Mouse (Mus musculus) hindbrain, embryonic 10.5 days (tissue): ENCODE results near the gene Ginm1. TPM values are rescaled to one million over a fixed set of nuclear protein-coding genes. Genes with fewer than 3 reads are reported as not detected.

Experiments used
- DNase-seq: peaks from one replicate; pipeline ENCODE4 v3.0.0-alpha.2; 2017; ENCODE audit warnings: low spot score
- H3K27ac ChIP-seq: fragments of 300-500 bp; sonication (generic); 2 replicates; pipeline ENCODE4 v1.5.1; 2016; ENCODE audit warnings: mild to moderate bottlenecking, moderate library complexity
- H3K27me3 ChIP-seq: fragments of 300-500 bp; sonication (generic); 2 replicates; pipeline ENCODE4 v1.6.1; 2016; ENCODE audit warnings: mild to moderate bottlenecking; ENCODE audit not compliant: poor library complexity, insufficient read depth, severe bottlenecking
- H3K36me3 ChIP-seq: fragments of 300-500 bp; sonication (generic); 2 replicates; pipeline ENCODE4 v1.6.1; 2016; ENCODE audit warnings: mild to moderate bottlenecking, moderate library complexity
- H3K4me1 ChIP-seq: fragments of 300-500 bp; sonication (generic); replicated peaks from 2 replicates; pipeline ENCODE4 v1.6.1; 2016; ENCODE audit warnings: mild to moderate bottlenecking
- H3K4me3 ChIP-seq: fragments of 300-500 bp; sonication (generic); 2 replicates; pipeline ENCODE4 v1.5.1; 2016; ENCODE audit warnings: mild to moderate bottlenecking, moderate library complexity
- H3K9me3 ChIP-seq: fragments of 300-500 bp; sonication (generic); 2 replicates; pipeline ENCODE4 v1.6.1; 2016; ENCODE audit warnings: mild to moderate bottlenecking, moderate library complexity
- WGBS: fragments of 180-500 bp; shearing (Covaris S2); methylation state at CpG from one replicate; pipeline ENCODE4 v1.1.7; 2016; 5-methylcytosine and 5-hydroxymethylcytosine counted together
- polyA plus RNA-seq: library from polyadenylated mRNA; unstranded; fragments of >200 nt; fragmentation: Nextera tagmentation; extraction: Ambion mirVana; gene quantifications from 2 replicates; pipeline ENCODE4 v1.2.1, GENCODE M21; 2016

The Ginm1 gene
- polyA plus RNA-seq, 1 experiment from 2014 or later, result 50.9 TPM

DNA sequence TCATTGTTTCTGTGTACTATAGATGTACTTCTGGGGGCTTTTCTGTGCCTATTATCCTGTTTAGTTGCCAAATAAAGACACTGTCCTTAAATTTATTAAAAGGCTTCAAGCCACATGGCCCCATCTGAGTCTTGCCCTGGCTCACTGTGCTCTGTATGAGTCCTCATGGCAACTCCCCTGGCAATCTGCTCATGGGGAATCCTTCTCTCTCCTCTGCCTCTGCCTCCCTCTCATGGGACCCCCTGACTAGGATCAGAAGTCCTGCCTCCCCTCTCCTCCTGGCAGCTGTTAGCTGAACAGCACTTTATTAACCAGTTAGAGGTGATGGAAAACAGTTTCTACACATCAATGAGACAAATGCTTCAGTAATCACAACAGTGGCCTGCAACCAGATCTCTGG is 61.0 kb downstream of the Ginm1 start:
- Histone ChIP-seq H3K4me3 (no peak overlapping the region), H3K27ac (no peak overlapping the region), H3K9me3 (no peaks in the 10 kb centered on the region), H3K27me3 (no peaks in the 10 kb centered on the region), H3K4me1 (peaks cover 13% of the 10 kb centered on the region), H3K36me3 (no peaks in the 10 kb centered on the region)
- DNase-seq, result no peak

- Histone ChIP-seq H3K4me1 (peaks cover 18% of the 10 kb centered on the region), H3K27ac (no peak overlapping the region), H3K4me3 (peak overlapping the region; percentile 88), H3K27me3 (no peaks in the 10 kb centered on the region), H3K9me3 (no peaks in the 10 kb centered on the region), H3K36me3 (no peaks in the 10 kb centered on the region)
- no peak for DNase-seq
- WGBS, result 30% methylated on average over 3 of the region's 3 CpGs
Measured at GRCm38 (mm10) chr10:7727011-7727410, 65.6 kb downstream of the Ginm1 start.

DNA sequence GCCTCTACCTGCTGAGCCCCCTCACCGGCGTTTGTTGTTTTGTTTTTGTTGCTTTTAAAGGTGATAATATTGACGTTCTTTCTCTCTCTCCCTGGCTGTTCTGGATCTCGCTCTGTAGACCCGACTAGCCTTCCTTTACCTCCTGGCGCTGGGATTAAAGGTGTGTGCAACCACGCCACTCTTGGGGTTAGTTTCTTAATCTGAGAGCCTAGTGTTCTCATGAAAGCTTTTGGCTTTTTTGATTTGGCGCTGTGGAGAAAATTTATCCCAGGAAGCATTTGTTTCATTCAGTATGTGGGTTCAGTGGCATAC is 66.2 kb downstream of the Ginm1 start:
- DNase-seq, result no peak
- Histone ChIP-seq H3K4me1 (peaks cover 16% of the 10 kb centered on the region), H3K36me3 (no peaks in the 10 kb centered on the region), H3K4me3 (peak overlapping the region; percentile 88), H3K9me3 (no peaks in the 10 kb centered on the region), H3K27ac (peak overlapping the region; percentile 91), H3K27me3 (no peaks in the 10 kb centered on the region)
- under 1% methylated on average over 8 of the region's 8 CpGs for WGBS

- peak; percentile 94 for DNase-seq
- no peaks in the 10 kb centered on the region for H3K27me3 ChIP-seq
- no peaks in the 10 kb centered on the region for H3K9me3 ChIP-seq
- peaks cover 15% of the 10 kb centered on the region for H3K4me1 ChIP-seq
- WGBS, result under 1% methylated on average over 49 of the region's 49 CpGs
- H3K36me3 ChIP-seq, result no peaks in the 10 kb centered on the region
- peak within 1 kb of the TSS; percentile 91 for H3K27ac ChIP-seq
- peak within 1 kb of the TSS; percentile 88 for H3K4me3 ChIP-seq
Measured at GRCm38 (mm10) chr10:7725751-7726500, 66.7 kb downstream of the Ginm1 start, which contains the start of gene Katna1. Gene Katna1, plus strand, starts transcription at chr10:7726000.

Other genes starting within 250 kb of the Ginm1 start
- gene Lrp11, start 203.0 kb downstream of the Ginm1 start, polyA plus RNA-seq, result 8.6 and 8.9 TPM in 2 replicates
- gene Nup43, start 125.3 kb downstream of the Ginm1 start, polyA plus RNA-seq, result 66.4 and 85.0 TPM in 2 replicates
- gene Pcmt1, start 111.7 kb downstream of the Ginm1 start, polyA plus RNA-seq, result 133 and 144 TPM in 2 replicates
- gene Lats1, start 111.6 kb downstream of the Ginm1 start, polyA plus RNA-seq, result 8.5 and 9.0 TPM in 2 replicates
- gene Katna1, start 66.8 kb downstream of the Ginm1 start, polyA plus RNA-seq, result 55.0 and 63.2 TPM in 2 replicates
- 30.9 and 40.5 TPM in 2 replicates for gene Ppil4, start 67 bp upstream of the Ginm1 start, polyA plus RNA-seq
- 0.10 and 0.12 TPM in 2 replicates for gene Zc3h12d, start 39.6 kb upstream of the Ginm1 start, polyA plus RNA-seq
- gene Tab2, start 163.4 kb upstream of the Ginm1 start, polyA plus RNA-seq, result 12.1 and 16.7 TPM in 2 replicates